Mouse (Mus musculus): ENCODE measurements around the gene Cd59b.
"Not testable (repeated sequence)": the region's sequence is repeated elsewhere in the genome, so short reads cannot be mapped to it uniquely, and the experiment has no call there.

Cd59b gene

GRCm38 (mm10) chr2:104065526-104065925 lies 4.1 kb upstream of the Cd59b start, which contains the start of gene Gm10912:
TSS of gene Gm10912 (plus strand) at chr2:104065826.
- DNase-seq = not testable (repeated sequence)

GRCm38 (mm10) chr2:104068450-104068849 lies 1.2 kb upstream of the Cd59b start, which contains the start of gene Gm10799:
TSS of gene Gm10799 (minus strand) at chr2:104068550.
- not testable (repeated sequence) for DNase-seq

DNA sequence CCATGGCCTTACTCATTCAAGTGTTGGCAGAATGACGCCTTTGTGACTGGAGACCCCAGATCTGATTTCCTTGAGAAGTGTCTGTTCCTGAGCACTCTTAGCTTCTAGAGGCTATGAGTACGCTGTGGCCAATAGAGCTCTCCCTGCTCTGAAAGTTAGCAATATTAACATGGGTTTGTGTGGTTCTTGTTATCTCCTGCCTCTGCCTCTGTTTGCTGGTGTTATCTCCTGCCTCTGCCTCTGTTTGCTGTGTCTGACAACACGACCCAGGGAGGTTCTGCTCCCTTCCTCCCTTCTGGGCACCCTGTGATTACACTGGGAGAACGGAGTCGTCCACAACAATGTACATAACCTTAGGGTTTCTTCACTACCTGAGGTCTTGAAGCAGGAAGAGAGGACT lies 8.6 kb downstream of the Cd59b start:
- not testable (repeated sequence) for DNase-seq

GRCm38 (mm10) chr2:104081436-104082050 lies 11.9 kb downstream of the Cd59b start:
- DNase-seq = not testable (repeated sequence)

DNA sequence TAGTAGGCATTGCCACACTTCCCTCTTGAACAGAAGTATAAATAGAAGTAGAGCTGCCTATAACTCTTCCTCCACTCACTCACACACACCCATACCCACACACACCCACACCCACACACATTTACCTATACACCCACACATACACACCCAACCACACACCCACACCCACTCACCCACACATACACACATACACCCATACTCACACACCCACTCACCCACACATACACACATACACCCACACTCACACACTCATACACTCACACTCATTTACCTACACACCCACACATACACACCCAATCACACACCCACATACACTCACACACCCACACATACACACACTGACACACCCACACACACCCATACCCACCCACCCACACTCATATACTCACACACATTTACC lies 12.8 kb downstream of the Cd59b start:
- DNase-seq = no peak

DNA sequence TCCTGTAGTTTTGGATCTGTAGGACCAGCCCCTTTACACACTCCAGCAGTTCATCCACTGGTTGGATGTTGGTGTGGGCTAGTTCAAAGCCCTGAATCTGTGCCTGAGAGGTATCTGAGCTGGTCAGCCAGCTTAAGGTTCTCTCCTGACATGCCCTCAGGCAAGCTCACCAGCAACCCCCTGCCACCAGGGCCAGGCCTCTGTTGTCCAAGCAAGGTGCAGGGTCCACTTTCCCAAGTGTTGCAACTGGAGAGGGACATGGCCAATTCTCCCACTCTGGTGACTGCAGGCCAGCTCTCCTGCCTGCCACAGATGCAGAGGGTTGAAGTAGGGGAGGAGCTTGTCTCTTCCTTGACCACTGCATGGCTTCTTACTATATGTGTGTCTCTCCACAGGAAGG lies 14.4 kb downstream of the Cd59b start:
- not testable (repeated sequence) for DNase-seq

DNA sequence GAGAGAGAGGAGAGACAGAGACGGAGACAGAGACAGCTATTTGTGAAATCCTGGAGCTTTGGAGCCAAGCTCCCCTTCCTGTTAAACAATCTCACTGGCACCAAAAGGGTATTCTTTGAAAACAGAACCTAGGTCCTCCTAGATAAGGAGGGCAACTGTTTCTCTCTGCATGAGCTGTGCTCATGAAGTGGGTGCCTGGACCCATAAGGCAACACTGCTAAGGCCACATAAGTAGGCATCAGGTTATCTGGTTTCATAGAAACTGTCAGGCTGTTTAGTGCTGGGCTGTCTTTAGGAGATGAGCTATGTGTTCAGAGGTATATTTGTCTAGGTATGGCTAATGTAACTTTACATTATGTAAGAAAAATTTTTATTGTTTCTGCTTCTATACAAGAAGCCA lies 17.9 kb downstream of the Cd59b start:
- DNase-seq = not testable (repeated sequence)

GRCm38 (mm10) chr2:104093305-104093704 lies 23.7 kb downstream of the Cd59b start:
- DNase-seq = no peak

DNA sequence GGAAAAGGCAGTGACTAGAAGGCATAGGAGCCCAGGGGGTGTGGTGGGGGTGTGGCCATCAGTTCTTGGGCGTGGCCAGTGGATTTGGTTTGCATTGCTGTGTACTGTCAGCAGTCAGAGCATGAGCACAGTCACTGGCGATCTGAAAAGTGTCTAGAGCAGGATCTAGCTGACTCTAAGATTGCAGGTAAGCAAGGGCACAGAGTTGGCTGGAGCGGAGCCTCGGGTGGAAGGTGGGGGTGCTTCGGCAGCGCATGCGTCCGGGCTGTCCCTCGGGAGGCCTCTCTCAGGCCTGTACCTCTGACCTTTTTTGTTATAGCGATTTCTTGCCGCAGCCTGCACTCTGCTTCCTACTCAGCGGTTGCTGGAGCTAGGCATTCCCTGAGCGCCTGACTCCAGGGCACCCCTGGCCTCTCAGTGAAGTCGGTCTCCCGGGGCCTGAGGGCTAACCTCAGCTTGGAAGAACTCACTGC lies 26.1 kb downstream of the Cd59b start, which contains the start of gene Cd59a:
Cd59a (plus strand) TSS at position 61 of the 473 bp plus-strand sequence.
- DNase-seq = peak; percentile 62 to 70

DNA sequence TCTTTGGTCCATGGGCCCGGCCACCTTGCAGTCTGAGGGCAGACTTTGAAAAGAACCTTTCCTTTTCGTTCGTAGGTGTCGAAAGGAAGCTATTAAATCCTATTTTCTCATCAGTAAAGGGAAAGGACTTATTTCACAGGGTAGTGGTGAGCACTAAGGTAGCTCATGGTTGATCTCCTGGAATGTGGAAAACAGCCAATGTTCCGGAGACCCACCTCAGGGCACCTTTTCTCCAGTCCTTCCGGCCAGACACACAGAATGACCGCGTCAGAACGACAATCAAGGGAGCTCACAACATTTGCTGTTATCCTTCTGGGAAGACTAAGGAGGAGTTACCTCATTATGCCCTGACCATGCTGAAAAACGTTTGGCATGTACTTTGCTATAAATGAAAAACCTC lies 26.6 kb downstream of the Cd59b start:
- no peak for DNase-seq

DNA sequence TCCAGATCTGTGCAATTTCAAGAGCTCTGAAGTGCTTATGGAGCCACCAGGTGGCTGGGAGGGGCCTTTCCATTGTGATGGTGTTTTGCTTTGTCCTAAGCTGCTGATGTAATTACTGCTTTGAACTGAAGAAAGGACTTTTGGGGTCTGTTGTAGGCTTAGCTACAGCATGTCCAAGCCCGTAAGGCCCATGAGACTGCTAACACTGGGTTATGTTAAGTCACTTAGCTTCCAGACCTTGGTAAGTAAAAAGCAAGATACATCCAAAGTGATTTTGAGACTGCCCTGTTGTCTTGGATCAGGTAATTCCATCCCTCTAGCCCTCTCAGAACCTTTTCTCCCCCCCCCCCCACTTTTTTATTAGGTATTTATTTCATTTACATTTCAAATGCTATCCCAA lies 27.1 kb downstream of the Cd59b start:
- not testable (repeated sequence) for DNase-seq

DNA sequence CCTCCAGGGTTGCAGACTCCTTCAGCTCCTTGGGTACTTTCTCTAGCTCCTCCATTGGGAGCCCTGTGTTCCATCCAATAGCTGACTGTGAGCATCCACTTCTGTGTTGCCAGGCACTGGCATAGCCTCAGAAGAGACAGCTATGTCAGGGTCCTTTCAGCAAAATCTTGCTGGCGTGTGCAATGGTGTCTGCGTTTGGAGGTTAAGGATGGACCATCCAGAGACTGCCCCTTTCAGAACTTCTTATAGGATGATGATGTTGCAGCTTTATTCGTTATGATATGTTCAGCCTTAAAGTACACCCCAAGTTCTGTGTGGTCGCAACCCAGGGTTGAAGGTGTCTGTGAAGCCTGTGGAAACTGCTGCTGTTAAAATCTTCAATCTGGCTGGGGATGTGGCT lies 27.7 kb downstream of the Cd59b start:
- not testable (repeated sequence) for DNase-seq

DNA sequence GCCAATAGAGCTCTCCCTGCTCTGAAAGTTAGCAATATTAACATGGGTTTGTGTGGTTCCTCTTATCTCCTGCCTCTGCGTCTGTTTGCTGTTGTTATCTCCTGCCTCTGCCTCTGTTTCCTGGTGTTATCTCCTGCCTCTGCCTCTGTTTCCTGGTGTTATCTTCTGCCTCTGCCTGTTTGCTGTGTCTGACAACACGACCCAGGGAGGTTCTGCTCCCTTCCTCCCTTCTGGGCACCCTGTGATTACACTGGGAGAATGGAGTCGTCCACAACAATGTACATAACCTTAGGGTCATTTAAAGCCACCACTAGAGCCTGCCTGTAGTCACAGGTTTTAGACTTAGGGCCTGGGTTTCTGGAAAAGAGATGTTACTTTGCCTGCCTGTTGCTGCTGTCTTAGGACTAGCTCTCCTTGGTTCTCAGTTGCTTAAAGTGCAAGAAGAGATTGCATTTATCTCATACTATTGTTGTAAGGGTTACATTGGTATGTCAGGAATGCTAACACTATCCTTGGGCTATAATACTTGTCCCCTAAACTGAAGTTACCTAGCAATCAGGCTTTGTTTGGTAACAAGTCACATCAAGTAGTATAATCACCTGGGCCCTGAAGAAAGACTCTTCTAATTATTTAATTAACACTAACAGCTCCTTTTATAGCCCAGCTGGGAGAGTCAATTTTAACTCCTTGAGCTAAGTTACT lies 29.0 kb downstream of the Cd59b start:
- no peak for DNase-seq

GRCm38 (mm10) chr2:104099231-104099585 lies 29.6 kb downstream of the Cd59b start:
- DNase-seq = no peak

- no peak for DNase-seq
Measured at GRCm38 (mm10) chr2:104099946-104100345, 30.3 kb downstream of the Cd59b start.

DNA sequence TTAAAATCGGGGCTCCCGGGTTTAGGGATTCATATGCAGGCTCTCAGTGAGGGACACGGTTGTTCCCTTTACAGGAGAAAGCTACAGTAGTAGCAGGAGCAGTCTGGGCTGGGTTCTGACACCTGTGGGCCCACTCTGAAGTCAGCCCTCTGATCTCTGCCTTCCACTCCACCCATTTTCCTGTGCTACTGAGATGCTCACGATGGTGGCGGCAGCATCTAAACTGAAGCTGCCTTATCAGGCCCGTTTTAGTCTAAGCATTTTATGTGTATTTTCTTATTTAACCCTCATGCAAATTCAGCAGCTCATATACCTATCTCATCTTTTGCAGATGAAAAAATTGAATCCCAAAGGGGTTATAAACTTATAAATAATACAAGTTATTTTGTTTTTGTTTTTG lies 35.2 kb downstream of the Cd59b start:
- no peak for DNase-seq

- DNase-seq = not testable (repeated sequence)
Measured at GRCm38 (mm10) chr2:104109021-104109420, 39.4 kb downstream of the Cd59b start.

DNA sequence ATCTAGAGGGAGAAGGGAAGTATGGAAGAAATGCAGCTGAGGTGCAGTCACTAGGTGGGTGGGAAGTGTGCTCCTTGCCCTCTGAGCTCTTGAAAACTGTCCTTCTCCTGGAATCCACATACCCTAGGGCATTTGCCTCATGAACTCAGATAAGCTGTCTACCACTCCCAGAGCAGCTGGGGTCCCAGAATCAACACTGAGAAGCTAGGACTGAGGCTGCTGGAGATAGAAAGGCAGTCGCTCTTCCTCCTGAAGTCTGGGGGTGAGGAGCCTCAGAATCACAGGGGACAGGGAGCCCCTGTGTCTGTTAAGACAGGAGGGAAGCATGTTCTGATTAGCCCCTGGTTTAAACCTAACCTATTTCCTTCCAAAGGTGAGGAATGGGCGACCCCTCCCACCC lies 39.9 kb downstream of the Cd59b start:
- no peak for DNase-seq

GRCm38 (mm10) chr2:104110031-104110430 lies 40.4 kb downstream of the Cd59b start:
- no peak for DNase-seq

DNA sequence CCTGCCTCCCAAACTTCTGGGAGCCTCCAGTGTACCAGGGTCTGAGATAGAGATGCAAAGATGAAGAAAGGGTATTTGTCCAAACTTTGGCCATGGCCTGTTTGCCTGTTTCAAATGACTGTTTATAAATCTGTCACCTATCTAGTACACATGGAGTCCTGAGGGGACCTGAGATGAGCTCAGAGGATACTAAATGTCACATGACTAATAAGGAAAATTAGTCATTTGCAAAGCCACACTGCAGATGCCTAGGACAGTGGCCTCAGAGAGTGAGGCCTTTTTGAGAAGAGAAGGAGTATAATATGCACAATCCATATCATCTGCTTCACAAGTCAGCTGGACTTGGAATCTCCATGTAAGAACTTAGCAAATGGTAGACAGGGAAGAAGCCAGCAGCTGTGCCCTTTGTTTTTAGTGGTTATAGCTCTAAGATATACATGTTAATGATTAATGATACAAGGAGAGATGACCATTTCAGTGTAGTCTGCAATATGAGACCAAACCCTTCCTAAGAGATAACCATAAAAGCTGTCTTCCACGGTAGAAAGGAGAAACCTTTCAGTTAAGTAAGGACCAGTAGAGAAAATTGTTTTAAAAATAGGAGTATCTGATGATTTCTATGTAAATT lies 41.6 kb downstream of the Cd59b start:
- not testable (repeated sequence) for DNase-seq

- DNase-seq = not testable (repeated sequence)
Measured at GRCm38 (mm10) chr2:104113563-104113962, 43.9 kb downstream of the Cd59b start.

GRCm38 (mm10) chr2:104114898-104115297 lies 45.2 kb downstream of the Cd59b start:
- no peak for DNase-seq

GRCm38 (mm10) chr2:104117173-104117572 lies 47.5 kb downstream of the Cd59b start:
- not testable (repeated sequence) for DNase-seq

DNA sequence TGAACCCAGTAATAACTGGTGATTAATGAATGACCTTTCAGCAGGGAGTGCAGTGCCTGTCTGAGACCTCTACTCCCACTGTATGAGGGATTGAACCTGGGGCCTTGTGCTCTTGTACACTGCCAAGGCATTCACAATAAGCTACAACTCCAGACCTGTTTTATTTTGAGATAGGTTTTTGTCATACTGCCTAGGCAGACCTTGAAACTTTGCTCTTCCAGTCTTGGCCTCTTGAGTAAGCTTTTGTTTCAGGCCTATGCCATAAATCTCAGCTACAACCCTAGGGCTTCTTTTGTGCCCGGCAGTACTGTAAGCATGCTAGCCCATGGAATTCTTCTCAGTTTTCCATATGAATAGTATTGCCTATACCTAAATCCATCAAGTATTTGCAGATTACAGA lies 49.4 kb downstream of the Cd59b start:
- DNase-seq = no peak

All from B cell, adult 2 months (primary cell).